Mouse (Mus musculus): Measurements from ENCODE around the gene Cxcr4.

- no peak for TF ChIP-seq CTCF (IDR thresholded peaks at IDR 0.05; ENCODE audit: low read depth)
- no peak for TF ChIP-seq EP300 (IDR thresholded peaks at IDR 0.05; ENCODE audit: low read depth)
Observed at GRCm38 (mm10) chr1:128622867-128623593, 30.9 kb upstream of the Cxcr4 start.
